Mouse (Mus musculus) heart, postnatal 0 days (tissue): ENCODE data around the gene Cic. TPM values are rescaled to one million over a fixed set of nuclear protein-coding genes. Genes with fewer than 3 reads are reported as not detected.

ENCODE experiments used
- ATAC-seq: fragments of 200-750 bp; cut with Nextera tagmentation; 2 replicates; pipeline ENCODE4 v1.8.0; 2017; ENCODE audit warnings: low read depth, moderate number of reproducible peaks, moderate library complexity; ENCODE audit not compliant: insufficient read depth
- DNase-seq: peaks from one replicate; pipeline ENCODE4 v3.0.0-alpha.2; 2016; ENCODE audit warnings: low spot score
- H3K27ac ChIP-seq: fragments of 300-500 bp; sonication (generic); 2 replicates; pipeline ENCODE4 v1.5.1; 2014; ENCODE audit warnings: low read depth, mild to moderate bottlenecking
- H3K27me3 ChIP-seq: fragments of 300-500 bp; sonication (generic); 2 replicates; pipeline ENCODE4 v1.6.1; 2014; ENCODE audit warnings: low read length, mixed read lengths; ENCODE audit not compliant: control insufficient read depth, insufficient read depth
- H3K36me3 ChIP-seq: fragments of 300-500 bp; sonication (generic); replicated peaks from 2 replicates; pipeline ENCODE4 v1.6.1; 2014; ENCODE audit warnings: low read length, mixed read lengths; ENCODE audit not compliant: control insufficient read depth, insufficient read depth
- H3K4me1 ChIP-seq: fragments of 300-500 bp; sonication (generic); 2 replicates; pipeline ENCODE4 v1.6.1; 2014; ENCODE audit warnings: antibody characterized with exemption; ENCODE audit not compliant: control insufficient read depth, insufficient read depth
- H3K4me2 ChIP-seq: fragments of 300-500 bp; sonication (generic); 2 replicates; pipeline ENCODE4 v1.6.1; 2014; ENCODE audit warnings: low read depth, mild to moderate bottlenecking, low read length, moderate library complexity
- H3K4me3 ChIP-seq: fragments of 300-500 bp; sonication (generic); 2 replicates; pipeline ENCODE4 v1.5.1; 2014; ENCODE audit warnings: low read depth, low read length
- H3K9ac ChIP-seq: fragments of 300-500 bp; sonication (generic); replicated peaks from 2 replicates; pipeline ENCODE4 v1.6.1; 2014; ENCODE audit warnings: low read depth, low read length, mixed read lengths
- H3K9me3 ChIP-seq: fragments of 300-500 bp; sonication (generic); replicated peaks from 2 replicates; pipeline ENCODE4 v1.6.1; 2016; ENCODE audit warnings: low read length; ENCODE audit not compliant: control insufficient read depth
- CTCF ChIP-seq: IDR thresholded peaks from 2 replicates; pipeline ENCODE4 v1.5.1; 2016; ENCODE audit warnings: antibody characterized with exemption, control low read depth, low read depth
- EP300 ChIP-seq: IDR thresholded peaks from 2 replicates; pipeline ENCODE4 v1.6.1; 2016; ENCODE audit warnings: antibody characterized with exemption, low read depth
- WGBS: fragments of 180-500 bp; shearing (Covaris S2); extraction: QIAGEN DNeasy Blood & Tissue Kit; methylation state at CpG from one replicate; pipeline ENCODE4 v1.1.7; 2014; 5-methylcytosine and 5-hydroxymethylcytosine counted together
- polyA plus RNA-seq: library from polyadenylated mRNA; unstranded; fragments of >200 nt; fragmentation: Nextera tagmentation; extraction: Ambion mirVana; gene quantifications from 2 replicates; pipeline ENCODE4 v1.2.1, GENCODE M21; 2015
- total RNA-seq: library from RNA; depleted of rRNA; stranded (reverse); fragments of >200 nt; gene quantifications from 2 replicates; pipeline ENCODE4 v1.2.3, GENCODE M21; 2014; ENCODE audit warnings: low replicate concordance

Cic gene
- total and polyA plus RNA-seq, 2 experiments from 2014 or later = 16.9 to 63.0 TPM

DNA sequence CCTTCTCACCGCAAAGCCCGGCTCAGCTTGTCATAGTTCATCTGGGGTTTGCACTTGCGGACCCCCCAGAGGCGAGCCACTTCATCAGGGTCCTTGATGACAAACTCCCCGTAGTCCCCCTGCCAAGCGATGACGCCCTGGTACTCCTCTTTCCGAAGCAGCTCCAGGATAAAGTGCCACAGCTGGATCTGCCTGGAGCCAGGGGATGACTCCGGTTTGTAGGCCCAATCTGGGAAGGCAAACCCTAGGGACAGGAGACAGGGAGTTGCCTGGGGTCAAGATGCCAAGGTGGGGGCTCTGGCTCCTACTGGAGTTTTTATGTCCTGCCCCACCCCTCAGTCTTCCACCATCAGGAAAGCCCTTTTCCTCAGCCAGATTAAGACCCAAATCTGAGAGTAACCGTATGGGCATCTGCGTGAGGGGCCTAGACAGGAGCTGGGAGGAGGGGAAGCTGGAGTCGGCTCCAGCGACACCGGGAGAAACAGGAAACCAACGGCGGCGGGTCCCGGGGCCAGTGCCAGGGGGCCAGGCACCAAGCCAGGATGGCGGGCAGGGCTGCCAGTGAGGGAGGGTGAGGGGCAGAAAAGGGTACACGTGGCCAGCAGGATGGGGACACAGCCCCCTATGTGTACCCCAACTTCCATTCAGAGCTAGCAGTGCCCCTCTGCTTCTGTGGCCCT lies 21.3 kb upstream of the Cic start:
- Histone ChIP-seq H3K9me3 (no peaks in the 10 kb centered on the region), H3K27ac (peak overlapping the region; percentile 97), H3K4me2 (peak overlapping the region; percentile 90), H3K36me3 (peaks cover 35% of the 10 kb centered on the region), H3K9ac (peak overlapping the region; percentile 40; the same call in 1 of the 2 replicates), H3K27me3 (no peaks in the 10 kb centered on the region), H3K4me3 (peak overlapping the region; percentile 89), H3K4me1 (peaks cover 33% of the 10 kb centered on the region)
- WGBS = 24% methylated on average over 20 of the region's 20 CpGs
- no peak for TF ChIP-seq CTCF
- TF ChIP-seq EP300 = no peak
- ATAC-seq (no peak), DNase-seq (peak; percentile 39)

DNA sequence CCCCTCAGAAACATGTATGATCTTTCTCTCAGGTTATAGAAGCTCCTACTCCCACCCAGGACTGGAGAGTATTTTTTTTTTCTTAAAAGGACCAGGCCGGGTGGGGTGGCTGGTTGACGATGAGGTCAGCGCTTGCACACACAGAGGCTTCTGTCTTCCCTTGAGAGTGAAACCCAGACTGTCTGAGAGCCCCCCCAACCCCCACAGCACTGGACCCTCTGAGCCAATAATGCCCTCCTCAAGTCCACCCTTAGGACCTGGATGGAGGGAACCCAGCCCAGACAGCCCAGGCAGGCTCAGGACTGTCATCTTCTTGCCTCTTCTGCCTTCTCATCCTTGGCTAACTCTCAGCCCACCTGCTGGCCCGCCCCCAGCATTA lies 20.8 kb upstream of the Cic start:
- peak overlapping the region; percentile 40; the same call in 1 of the 2 replicates for H3K9ac ChIP-seq
- H3K9me3 ChIP-seq = no peaks in the 10 kb centered on the region
- H3K4me3 ChIP-seq = peak overlapping the region; percentile 89
- DNase-seq = no peak
- no peak for TF ChIP-seq CTCF
- TF ChIP-seq EP300 = no peak
- H3K4me2 ChIP-seq = peak overlapping the region; percentile 90
- WGBS = 13% methylated on average over 4 of the region's 4 CpGs
- ATAC-seq = no peak
- H3K27me3 ChIP-seq = no peaks in the 10 kb centered on the region
- H3K4me1 ChIP-seq = peaks cover 33% of the 10 kb centered on the region
- peaks cover 35% of the 10 kb centered on the region for H3K36me3 ChIP-seq
- H3K27ac ChIP-seq = peak overlapping the region; percentile 97

- Histone ChIP-seq H3K36me3 (peaks cover 32% of the 10 kb centered on the region), H3K9me3 (no peaks in the 10 kb centered on the region), H3K27me3 (no peaks in the 10 kb centered on the region), H3K4me1 (peaks cover 33% of the 10 kb centered on the region), H3K9ac (peak overlapping the region; percentile 90), H3K27ac (peak overlapping the region; percentile 97), H3K4me2 (peak overlapping the region; percentile 90), H3K4me3 (peak overlapping the region; percentile 89)
- 8% methylated on average over 3 of the region's 3 CpGs for WGBS
- DNase-seq (no peak), ATAC-seq (no peak)
- no peak for TF ChIP-seq EP300
- TF ChIP-seq CTCF = no peak
Observed at GRCm38 (mm10) chr7:25247498-25247897, 20.0 kb upstream of the Cic start.

- DNase-seq (peak; percentile 84), ATAC-seq (0 out of 2 replicates have a peak, but pooled peaks have one; percentile 6)
- Histone ChIP-seq H3K4me3 (peak overlapping the region; percentile 89), H3K4me2 (peak overlapping the region; percentile 90), H3K9ac (peak overlapping the region; percentile 90), H3K27ac (peak overlapping the region; percentile 97), H3K27me3 (no peaks in the 10 kb centered on the region), H3K36me3 (peaks cover 26% of the 10 kb centered on the region), H3K4me1 (peaks cover 33% of the 10 kb centered on the region), H3K9me3 (no peaks in the 10 kb centered on the region)
- TF ChIP-seq EP300 (0 out of 2 replicates have a peak, but pooled peaks have one; percentile 24), CTCF (no peak)
- 1% methylated on average over 18 of the region's 18 CpGs for WGBS
Observed at GRCm38 (mm10) chr7:25248018-25248647, 19.4 kb upstream of the Cic start.

- DNase-seq (peak; percentile 44), ATAC-seq (peak; percentile 1; the same call in 1 of the 2 replicates)
- H3K4me3 ChIP-seq = peak overlapping the region; percentile 89
- peaks cover 20% of the 10 kb centered on the region for H3K36me3 ChIP-seq
- under 1% methylated on average over 24 of the region's 25 CpGs for WGBS
- TF ChIP-seq EP300 = no peak
- no peak for TF ChIP-seq CTCF
- peak overlapping the region; percentile 90 for H3K4me2 ChIP-seq
- H3K9me3 ChIP-seq = no peaks in the 10 kb centered on the region
- no peaks in the 10 kb centered on the region for H3K27me3 ChIP-seq
- peak overlapping the region; percentile 90 for H3K9ac ChIP-seq
- peak overlapping the region; percentile 97 for H3K27ac ChIP-seq
- H3K4me1 ChIP-seq = peaks cover 33% of the 10 kb centered on the region
Observed at GRCm38 (mm10) chr7:25248846-25249313, 18.6 kb upstream of the Cic start.
